Mouse (Mus musculus) inflammation-experienced regulatory T-cells, adult 6 months (primary cell): Measurements from ENCODE around the gene Akap12. TPM values are rescaled to one million over a fixed set of nuclear protein-coding genes. Genes with fewer than 3 reads are reported as not detected.

Experiments used
- ATAC-seq: one replicate; pipeline ENCODE4 v1.8.0; 2017
- polyA plus RNA-seq, 3 experiments: library from polyadenylated mRNA; unstranded; fragments of 100-300 nt; shearing (Covaris generic); gene quantifications; one replicate each; pipeline ENCODE4 v1.2.1; 2017

The Akap12 gene
- polyA plus RNA-seq, 3 experiments from 2014 or later = 7.4 to 7.8 (median 7.6) TPM

DNA sequence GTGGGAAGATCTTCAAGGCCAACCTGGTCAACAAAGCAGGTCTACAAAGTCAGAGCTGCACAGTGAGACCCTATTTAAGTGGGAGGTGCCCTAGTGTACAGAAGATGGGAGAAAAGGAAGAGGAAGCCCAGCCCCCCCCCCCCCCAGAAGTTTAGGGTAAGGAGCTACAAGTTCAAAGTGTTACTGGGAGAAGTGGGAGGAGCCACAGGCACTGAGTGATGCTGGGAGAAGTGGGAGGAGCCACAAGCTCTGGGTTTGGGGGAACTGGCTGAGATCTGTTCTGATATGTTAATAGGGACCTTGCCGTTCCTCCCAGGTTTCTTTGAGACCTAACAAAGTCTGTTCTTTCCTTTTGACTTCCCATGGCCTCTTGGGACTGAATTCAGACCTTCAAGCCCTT is 18.6 kb downstream of the Akap12 start:
- ATAC-seq = no peak

DNA sequence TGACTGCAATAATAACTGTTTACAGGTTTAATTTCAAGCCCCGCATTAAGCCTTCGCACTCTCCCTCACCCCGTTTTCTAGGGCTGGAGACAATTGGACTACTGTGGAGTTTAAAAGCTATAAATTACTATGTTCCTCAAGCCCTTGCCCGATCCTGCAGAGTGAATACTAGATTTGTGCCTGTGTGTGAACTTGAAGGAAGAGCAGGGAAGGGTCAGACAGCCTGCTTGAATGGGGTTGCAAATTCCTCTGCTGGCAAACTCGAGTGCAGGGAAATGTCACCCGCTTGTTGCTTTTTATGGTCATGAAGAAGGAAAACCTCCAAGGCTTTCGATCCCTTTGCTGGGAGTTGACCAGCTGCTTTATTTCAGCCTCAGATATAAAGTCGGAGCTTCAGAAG is 19.6 kb downstream of the Akap12 start:
- no peak for ATAC-seq

DNA sequence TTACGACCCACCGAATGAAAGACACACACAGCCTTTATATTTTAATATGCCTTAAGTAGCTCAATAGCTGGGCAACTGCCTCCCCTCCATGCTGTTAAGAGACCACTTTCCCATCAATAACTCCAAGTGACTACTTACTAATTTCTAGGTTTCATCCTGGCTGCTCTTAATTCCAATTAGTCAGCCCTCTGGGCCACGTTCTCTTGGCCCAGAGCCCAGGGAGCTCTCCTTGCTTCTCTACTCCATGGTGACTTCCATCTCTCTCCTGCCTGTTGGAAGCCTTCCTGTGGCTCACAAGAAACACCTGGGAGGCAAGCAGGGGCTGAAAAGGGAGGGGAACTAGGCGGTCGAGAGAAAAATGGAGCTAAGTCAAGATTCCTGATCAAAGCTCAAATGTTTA is 23.0 kb downstream of the Akap12 start:
- no peak for ATAC-seq

DNA sequence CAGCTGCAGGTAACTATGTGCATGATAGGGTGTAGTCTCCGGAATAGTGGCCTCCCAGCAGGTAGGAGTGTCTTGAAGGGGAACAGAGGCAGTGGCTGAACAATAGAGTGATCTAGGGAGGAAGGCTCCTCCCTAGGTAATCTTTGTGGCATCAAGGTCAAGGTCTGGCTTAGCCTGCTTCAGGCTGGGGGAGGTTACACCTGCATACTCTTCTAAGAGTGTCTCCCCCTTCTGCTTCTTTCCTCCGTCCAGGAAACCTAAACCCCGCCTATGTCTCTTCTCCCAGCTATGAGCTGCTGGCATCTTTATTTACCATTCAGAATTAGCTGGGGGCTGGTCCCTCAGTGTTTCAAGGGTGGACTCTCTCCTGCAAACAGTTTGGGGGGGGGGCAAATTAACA is 23.5 kb downstream of the Akap12 start:
- no peak for ATAC-seq

DNA sequence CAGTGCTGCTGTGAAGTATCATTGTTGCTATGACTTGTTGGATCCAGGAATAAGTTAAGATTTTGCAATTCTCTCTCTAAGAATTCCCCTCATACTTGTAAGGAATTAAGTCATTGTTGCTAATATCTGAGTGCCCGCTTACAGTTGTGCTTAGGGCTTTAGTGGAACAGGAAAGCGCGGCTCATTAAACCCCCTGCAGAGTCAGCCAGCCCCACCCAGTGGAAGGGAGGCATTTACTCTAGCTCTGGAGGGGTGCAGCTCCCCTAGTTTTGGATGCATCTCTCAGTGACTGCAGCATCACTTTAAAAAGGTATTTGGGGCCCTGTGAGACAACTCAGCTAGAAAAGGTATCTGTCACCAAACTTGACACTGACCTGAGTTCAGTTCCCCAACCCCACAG is 24.0 kb downstream of the Akap12 start:
- no peak for ATAC-seq

DNA sequence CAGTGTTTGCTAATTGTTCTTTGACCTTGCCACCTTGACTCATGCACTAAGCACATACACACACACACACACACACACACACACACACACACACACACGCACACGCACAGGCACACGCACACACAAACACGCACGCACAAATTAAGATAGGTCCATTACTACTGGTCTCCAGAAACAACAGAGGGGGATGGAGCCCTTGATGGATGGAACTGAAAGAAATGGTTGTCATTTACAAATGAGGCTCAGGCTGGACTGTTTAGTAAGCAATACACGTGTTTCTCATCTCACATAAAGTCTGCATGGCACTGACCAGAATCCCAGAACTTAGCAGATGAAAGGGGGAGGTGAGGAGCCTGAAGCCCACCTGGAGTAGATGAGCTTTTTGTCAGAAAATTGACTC is 24.4 kb downstream of the Akap12 start:
- ATAC-seq = no peak

DNA sequence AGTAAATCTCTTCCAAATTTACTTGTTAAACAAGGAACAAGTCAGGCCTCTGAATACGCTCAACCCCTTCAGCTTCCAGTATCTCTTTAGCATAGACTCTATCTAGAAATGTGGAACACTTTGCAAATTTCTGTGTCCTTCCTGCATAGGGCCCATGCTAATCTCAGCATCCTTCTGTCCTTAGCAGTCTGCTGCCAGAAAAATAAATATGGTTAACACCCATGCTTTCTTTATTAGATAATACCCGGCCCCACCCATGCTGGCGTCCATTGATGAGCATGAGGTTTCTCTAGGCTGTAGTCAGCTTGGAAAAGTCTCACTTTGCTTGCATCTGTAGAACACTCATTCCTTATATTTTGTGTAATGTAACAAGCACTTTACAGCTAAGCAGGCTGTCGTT is 27.2 kb downstream of the Akap12 start:
- no peak for ATAC-seq

DNA sequence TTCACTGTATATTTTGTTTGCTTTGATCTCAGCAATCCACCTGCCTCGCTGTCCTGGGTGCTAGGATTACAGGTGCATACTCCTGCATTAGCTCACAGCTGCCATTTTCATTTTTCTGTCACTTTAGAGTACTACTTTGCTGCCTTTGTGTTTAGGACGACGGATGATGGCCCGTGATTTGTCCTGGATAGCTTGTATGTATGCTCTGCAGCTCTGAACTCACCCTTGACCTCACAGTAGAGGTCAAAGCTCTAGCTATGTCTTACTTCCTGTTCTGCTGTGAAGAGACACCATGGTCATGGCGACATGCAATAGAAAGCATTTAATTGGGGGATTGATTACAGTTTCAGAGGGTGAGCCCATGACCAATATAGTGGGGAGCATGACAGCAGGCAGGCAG is 37.4 kb downstream of the Akap12 start:
- ATAC-seq = no peak

DNA sequence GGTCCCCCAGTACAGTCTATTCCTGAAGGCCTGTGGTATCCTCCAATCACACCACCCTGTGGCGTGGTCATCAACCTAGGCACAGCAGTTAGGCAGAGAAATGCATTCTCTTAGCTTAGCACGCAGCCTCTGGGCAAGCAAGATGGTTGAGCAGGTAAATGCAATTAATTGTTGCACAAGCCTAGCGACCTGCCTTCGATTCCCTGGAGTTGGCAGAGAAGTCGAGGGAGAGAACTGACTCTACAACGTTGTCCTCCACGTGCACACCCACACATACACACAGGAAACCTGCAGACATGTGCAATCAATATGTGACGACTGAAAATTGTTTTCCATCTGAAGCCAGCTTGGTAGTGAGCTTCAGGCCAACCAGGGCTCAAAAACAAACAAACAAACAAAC is 57.7 kb downstream of the Akap12 start:
- no peak for ATAC-seq

DNA sequence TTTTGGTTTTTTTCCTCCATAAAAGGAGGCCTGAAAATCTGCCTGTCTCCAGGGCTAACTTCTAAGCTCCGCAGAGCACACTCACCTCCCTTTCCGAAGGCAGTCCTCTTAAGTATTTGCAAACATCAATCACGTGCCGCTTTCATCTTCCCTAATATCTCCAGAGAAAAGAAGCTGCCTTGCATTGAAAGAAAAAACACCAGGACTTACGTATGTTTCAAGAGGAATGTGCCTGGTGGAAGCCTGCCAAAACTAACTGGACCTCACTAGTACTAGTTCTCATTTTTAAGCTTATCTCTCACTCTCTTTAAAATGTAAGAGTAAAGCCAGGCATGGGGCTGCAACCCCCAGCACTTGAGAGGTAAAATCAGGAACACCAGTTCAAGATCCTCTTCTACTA is 59.4 kb downstream of the Akap12 start:
- ATAC-seq = no peak

DNA sequence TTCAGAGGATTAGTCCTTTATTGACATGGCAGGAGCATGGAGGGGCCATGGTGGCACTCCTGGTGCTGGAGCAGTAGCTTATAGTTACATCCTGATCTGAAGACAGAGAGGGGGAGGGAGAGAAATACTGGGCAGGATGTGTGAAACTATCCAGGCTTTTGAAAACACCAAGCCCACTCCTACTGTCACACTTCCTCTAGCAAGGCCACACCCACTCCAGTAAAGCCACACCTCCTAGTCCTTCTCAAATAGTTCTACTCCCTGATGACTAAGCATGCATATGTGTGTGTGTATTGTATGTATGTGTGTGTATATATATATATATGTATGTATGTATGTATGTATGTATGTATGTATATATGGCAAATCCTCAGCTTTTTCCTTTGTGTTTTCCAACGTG is 61.5 kb downstream of the Akap12 start:
- ATAC-seq = no peak

DNA sequence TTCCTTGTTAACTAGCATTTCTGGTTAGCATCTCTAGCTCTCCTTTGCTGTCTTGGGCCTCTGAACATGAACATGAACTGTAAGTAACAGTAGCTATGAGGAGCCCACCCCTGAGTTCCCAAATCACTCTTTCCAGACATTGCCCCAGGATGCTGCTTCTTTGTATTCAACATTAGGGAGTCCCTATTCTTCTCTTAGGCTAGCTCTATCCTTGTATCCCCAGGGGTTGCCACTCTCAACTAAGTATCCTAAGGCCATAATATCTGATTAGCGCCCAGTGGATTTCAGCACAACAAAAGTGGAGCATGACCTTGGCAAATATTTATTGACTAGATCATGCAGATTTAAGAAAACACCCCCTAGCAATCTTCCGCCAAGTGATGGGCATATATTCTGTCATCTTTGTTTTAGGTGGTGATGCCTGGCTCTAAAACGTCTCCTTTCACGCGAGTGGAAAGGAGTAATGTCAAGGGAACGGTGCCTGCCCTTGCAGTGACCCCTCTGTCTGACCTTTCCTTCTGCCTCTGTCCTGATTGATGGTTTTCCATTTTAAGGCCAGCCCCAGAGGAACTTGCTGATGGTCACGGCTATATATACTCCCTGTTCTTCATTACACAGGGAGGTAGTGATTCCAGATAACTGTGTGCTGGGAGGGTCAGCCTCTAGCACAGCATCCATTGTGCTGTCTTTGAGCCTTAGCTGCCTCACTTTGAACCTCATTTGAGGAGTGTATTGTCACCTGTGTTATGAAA is 66.2 kb downstream of the Akap12 start:
- ATAC-seq = no peak

DNA sequence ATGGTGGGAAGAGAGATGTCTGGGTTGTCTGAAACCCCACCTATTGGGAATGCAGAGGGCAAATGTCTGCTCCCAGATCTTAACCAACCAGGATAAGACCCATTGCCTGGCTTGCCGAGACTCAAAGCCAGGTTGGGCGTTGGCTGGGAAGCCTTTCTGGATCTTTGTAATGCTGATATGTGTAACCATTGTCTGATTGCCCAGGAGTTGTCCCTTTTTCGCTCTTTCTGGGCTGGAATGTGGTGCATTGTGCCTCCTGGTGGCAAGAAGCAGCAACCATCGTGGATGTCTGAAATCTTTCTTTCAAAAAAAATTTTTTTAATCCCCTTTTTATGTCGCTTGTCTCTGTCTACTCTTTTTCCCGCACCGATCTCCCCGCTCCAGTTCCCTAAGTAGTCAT is 67.1 kb downstream of the Akap12 start:
- peak; percentile 51 for ATAC-seq

DNA sequence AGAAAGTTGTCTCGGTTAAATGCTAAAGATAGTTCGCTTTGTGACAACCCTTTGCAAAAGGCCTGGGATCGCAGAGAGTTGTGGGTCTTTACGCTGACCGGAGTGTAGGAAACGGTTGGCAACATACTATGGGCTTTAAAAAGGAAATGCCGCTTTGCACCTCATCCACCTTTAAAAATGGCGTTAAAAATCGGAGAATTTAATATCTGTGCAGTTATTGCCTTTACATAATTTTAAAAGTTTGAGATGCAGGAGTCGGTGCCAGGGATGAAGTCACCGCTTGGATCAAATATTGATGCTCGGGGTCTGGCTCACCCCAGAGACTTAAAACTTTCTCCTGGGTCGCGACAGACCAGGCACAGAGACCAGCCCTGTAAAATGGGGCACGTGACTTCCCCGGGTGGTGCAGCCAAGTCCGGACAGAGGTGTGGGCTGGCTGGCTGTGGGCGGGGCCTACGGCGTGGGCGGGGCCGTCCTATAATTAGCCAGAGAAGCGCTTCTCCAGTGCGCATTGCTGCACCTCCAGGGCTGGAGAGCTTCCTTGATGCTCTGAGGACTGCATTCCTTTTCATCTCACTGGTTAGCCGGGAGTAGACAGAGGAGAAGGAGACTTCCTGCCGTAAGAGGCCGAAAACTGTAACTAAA is 68.0 kb downstream of the Akap12 start:
- peak; percentile 73 for ATAC-seq

DNA sequence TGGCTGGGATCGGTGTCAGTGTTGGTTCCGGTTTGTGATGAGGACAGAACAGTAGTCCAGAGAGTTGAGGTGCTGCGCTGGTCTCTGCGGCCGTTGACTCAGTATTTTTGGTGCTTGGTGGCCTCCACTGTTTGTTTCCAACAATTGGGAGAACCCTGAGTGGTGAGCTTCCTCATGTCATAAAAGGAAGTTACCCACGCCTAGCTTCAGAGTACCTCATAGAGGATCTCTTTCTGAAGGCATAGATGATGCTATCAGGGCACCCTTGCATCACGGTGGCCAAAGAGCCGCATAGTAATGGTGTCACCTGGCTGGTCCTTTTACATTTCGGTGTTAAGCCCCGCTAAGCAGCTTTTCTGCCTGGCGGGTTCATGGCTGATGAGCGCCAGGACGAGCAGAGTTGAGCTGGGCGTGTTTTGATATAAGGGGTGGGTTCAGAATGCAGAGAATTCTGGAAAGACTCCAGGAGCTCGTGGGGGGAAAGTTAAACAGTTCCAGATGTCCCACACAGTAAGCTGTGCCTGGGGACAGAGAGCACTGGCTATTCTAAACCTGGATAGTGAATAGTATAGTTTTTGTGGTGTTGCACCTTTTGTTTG is 72.8 kb downstream of the Akap12 start:
- ATAC-seq = no peak

DNA sequence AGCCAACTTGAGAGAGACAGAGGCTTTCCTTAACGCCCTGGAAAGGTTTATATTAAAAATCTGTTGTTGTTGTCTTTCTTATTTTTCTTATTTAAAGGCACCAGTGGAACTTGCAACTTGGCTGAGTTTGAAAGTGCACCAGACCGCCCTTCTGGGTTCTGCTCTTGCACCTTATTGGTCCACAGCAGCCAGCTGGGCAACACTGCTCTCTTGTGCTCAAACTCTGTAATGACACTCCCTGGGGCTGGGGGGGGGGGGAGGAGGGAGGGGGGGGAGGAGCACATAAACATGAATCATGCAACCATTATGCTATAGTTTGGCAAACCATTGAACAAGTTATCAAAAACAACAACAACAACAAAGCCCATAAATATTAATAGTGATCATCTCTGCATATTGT is 75.2 kb downstream of the Akap12 start:
- peak; percentile 84 for ATAC-seq

DNA sequence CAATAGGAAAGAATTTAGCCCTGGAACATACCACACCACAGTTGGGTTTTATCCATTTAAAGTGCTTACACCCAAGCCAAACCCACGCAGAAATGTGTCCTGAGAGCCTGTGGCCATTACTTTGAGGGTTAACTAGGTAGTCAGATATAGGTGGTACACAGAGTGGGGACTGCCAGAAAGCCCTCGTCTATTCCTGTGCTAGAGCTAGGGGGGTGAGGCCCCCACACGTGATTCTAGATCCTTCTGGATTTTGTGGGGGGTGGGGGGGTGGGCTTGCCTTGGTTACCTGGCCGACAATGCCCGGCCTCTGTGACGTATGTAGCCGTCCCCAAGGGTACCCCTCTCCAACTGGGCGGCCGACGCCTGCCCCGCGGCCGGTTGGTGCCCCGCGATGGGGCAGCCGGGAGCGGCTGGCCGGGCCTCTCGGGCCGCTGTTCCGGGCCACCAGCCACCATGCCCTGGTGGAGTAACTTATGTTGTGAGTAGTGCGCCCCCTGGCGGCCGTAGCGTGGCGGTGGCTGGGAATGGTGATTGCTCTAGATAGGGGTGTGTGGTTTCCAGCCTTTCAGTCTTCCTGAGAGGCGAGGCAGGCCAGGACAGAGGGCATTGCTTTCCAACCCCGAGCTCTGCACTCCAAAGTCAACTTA is 80.4 kb downstream of the Akap12 start:
- ATAC-seq = peak; percentile 83

DNA sequence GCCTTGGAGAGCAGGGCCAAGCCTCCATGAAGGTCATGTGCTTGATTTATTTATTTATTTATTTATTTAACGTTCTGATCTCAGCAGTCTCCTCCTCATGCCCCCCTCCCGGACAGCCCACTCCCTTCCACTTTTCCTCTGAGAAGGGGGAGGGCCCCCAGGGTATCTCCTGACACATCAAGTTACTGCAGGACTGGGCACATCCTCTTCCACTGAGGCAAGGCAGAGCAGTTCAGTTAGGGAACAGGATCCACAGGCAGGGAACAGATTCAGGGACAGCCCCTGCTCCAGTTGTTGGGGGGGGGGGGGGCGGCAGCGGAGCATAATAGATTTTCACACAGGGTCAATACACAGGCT is 80.9 kb downstream of the Akap12 start:
- no peak for ATAC-seq

DNA sequence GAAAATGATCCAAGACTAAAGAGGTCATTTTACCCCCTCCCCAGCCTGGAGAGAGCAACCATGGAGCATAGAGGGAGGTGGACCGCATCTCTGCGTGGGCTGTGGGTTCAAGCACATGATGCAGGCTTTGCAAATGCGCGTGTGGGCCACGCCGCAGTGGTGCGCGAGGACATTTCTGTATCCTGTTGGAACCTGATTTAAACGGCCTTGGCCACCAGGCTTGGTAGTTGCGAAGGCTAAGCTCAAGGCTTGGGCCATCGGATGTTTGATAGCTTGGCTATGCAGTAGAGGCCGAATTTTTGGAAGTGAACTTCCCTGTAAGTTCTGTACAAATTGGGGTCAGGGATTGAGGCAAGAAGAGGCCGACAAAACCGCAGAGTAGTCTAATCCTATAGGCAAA is 81.4 kb downstream of the Akap12 start:
- no peak for ATAC-seq

DNA sequence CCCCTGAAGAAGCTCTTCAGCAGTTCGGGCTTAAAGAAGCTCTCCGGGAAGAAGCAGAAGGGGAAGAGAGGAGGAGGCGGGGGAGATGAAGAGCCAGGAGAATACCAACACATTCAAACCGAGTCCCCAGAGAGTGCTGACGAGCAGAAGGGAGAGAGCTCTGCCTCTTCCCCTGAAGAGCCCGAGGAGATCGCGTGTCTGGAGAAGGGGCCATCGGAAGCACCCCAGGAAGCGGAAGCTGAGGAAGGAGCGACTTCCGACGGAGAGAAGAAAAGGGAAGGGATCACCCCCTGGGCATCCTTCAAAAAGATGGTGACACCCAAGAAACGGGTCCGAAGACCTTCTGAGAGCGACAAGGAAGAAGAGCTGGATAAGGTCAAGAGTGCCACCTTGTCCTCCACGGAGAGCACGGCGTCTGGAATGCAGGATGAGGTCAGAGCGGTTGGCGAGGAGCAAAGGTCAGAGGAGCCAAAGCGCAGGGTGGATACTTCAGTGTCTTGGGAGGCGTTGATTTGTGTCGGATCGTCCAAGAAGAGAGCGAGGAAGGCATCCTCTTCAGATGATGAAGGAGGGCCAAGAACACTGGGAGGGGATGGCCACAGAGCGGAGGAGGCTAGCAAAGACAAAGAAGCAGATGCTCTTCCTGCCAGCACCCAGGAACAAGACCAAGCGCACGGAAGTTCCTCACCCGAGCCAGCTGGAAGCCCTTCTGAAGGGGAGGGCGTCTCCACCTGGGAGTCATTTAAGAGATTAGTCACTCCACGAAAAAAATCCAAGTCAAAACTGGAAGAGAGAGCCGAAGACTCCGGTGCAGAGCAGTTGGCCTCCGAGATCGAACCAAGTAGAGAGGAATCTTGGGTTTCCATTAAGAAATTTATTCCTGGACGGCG is 88.4 kb downstream of the Akap12 start:
- ATAC-seq = no peak

DNA sequence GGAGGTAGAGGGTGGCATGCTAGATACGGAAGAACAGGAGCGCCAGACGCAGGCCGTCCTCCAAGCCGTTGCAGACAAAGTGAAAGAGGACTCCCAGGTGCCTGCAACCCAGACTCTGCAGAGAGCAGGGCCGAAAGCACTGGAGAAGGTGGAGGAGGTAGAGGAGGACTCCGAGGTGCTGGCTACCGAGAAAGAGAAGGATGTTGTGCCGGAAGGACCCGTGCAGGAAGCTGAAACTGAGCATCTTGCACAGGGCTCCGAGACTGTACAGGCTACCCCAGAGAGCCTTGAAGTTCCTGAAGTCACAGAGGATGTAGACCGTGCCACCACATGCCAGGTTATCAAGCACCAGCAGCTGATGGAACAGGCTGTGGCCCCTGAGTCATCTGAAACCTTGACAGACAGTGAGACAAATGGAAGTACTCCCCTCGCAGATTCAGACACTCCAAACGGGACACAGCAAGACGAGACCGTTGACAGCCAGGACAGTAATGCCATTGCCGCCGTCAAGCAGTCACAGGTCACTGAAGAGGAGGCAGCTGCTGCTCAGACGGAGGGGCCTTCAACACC is 89.8 kb downstream of the Akap12 start:
- peak; percentile 76 for ATAC-seq

DNA sequence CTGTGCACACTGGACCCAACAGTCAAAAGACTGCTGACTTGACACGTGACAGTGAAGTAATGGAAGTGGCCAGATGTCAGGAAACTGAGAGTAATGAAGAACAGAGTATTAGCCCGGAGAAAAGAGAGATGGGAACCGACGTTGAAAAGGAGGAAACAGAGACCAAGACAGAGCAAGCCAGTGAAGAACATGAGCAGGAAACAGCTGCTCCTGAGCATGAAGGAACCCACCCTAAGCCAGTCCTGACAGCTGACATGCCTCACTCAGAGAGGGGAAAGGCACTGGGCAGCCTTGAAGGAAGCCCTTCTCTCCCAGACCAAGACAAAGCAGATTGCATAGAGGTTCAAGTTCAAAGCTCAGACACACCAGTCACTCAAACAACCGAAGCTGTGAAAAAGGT is 90.5 kb downstream of the Akap12 start:
- ATAC-seq = peak; percentile 19
